Mouse (Mus musculus) forebrain, embryonic 13.5 days (tissue): Measurements from ENCODE around the gene 4930402H24Rik. TPM values are rescaled to one million over a fixed set of nuclear protein-coding genes. Genes with fewer than 3 reads are reported as not detected.

ENCODE experiments used
- ATAC-seq: fragments of 200-750 bp; cut with Nextera tagmentation; 2 replicates; pipeline ENCODE4 v1.8.0; 2017
- H3K27ac ChIP-seq: fragments of 300-500 bp; sonication (generic); 2 replicates; pipeline ENCODE4 v1.5.1; 2015; ENCODE audit warnings: inconsistent platforms, mild to moderate bottlenecking, moderate library complexity
- H3K27me3 ChIP-seq: fragments of 300-500 bp; sonication (generic); 2 replicates; pipeline ENCODE4 v1.6.1; 2015; ENCODE audit warnings: mild to moderate bottlenecking, inconsistent platforms
- H3K36me3 ChIP-seq: fragments of 300-500 bp; sonication (generic); 2 replicates; pipeline ENCODE4 v1.6.1; 2015; ENCODE audit warnings: mild to moderate bottlenecking, inconsistent platforms; ENCODE audit not compliant: poor library complexity, severe bottlenecking
- H3K4me1 ChIP-seq: fragments of 300-500 bp; sonication (generic); 2 replicates; pipeline ENCODE4 v1.6.1; 2015; ENCODE audit warnings: inconsistent platforms
- H3K4me2 ChIP-seq: fragments of 300-500 bp; sonication (generic); 2 replicates; pipeline ENCODE4 v1.6.1; 2015; ENCODE audit warnings: inconsistent platforms, mild to moderate bottlenecking, moderate library complexity
- H3K4me3 ChIP-seq: fragments of 300-500 bp; sonication (generic); 2 replicates; pipeline ENCODE4 v1.5.1; 2015; ENCODE audit warnings: mild to moderate bottlenecking, inconsistent platforms
- H3K9ac ChIP-seq: fragments of 300-500 bp; sonication (generic); 2 replicates; pipeline ENCODE4 v1.6.1; 2015; ENCODE audit warnings: mild to moderate bottlenecking, inconsistent platforms
- H3K9me3 ChIP-seq: fragments of 300-500 bp; sonication (generic); replicated peaks from 2 replicates; pipeline ENCODE4 v1.6.1; 2016; ENCODE audit warnings: inconsistent platforms
- WGBS: fragments of 180-500 bp; shearing (Covaris S2); methylation state at CpG from one replicate; pipeline ENCODE4 v1.1.7; 2015; 5-methylcytosine and 5-hydroxymethylcytosine counted together
- polyA plus RNA-seq: library from polyadenylated mRNA; unstranded; fragments of >200 nt; fragmentation: Nextera tagmentation; extraction: Ambion mirVana; gene quantifications from 2 replicates; pipeline ENCODE4 v1.2.1, GENCODE M21; 2015

The 4930402H24Rik gene
- polyA plus RNA-seq, 1 experiment from 2014 or later, result 78.5 TPM

DNA sequence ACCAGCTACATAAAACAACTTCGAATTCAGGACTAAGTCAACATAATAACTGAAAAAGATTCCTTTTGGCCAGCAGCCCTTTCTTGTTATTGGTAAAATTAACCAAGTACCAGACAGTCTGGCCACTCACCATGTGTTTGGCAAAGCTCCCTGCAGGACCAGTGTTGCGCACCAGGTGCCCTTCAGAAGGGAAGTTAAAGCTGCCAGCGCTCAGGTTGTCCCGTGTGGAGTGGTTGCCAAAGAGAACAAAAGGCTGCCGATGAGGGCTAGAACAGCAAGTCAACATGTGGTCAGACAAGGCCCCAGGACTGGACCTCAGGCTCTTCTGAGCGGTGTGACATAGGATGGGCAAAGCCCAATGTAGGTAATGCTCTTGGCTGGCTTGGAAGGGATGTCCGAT, 114.5 kb downstream of the 4930402H24Rik start:
- H3K27ac ChIP-seq, result no peak overlapping the region

DNA sequence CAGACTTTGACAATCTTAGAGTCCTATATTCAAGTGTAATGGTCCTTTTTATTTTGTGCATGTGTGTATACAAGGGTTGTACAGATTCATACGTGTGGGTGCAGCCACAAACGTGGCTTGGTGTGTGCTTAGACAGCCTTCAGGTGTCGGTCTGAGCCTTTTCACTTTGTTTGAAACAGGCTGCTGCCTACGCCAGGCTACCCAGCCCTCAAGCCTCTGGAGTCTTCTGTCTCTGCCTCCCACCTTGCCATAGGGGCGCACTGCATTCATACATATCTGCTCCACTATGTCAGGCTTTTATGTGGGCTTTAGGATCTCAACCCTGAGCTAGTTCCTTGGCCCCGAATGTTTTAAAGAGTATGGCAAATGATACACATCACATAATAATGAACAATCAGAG, 116.6 kb downstream of the 4930402H24Rik start:
- Histone ChIP-seq H3K9me3 (no peaks in the 10 kb centered on the region), H3K27me3 (no peaks in the 10 kb centered on the region), H3K9ac (no peak overlapping the region), H3K4me3 (no peak overlapping the region), H3K27ac (no peak overlapping the region), H3K4me2 (no peak overlapping the region), H3K36me3 (peaks cover 67% of the 10 kb centered on the region), H3K4me1 (no peaks in the 10 kb centered on the region)
- ATAC-seq, result no peak
- 92% methylated on average over 6 of the region's 6 CpGs for WGBS

More for the DNA sequence above, 114.5 kb downstream of the 4930402H24Rik start:
- Histone ChIP-seq H3K4me1 (no peaks in the 10 kb centered on the region), H3K27me3 (no peaks in the 10 kb centered on the region), H3K4me2 (no peak overlapping the region), H3K9ac (no peak overlapping the region), H3K9me3 (no peaks in the 10 kb centered on the region), H3K36me3 (peaks cover 64% of the 10 kb centered on the region), H3K4me3 (no peak overlapping the region)
- ATAC-seq, result no peak
- WGBS, result 96% methylated on average over 7 of the region's 7 CpGs

DNA sequence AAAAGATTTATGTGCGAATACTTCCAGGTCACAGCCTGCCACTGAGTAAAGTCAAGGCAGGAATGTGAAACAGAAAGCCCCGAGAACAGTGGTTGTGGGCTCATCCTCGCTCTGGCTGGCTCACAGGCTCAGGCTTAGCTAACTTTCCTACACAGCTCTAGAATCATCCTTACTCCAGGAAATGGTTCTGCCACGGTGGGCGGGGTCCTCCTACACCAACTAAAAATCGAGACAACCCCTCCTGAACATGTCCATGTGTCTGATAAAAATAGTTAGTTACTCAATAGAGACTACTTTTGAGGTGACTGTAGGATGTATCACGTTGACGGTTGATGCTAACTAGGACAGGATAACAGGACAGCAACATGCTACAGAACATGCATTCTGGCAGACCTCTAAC, 117.2 kb downstream of the 4930402H24Rik start:
- 91% methylated on average over 8 of the region's 8 CpGs for WGBS
- Histone ChIP-seq H3K36me3 (peaks cover 73% of the 10 kb centered on the region), H3K4me1 (no peaks in the 10 kb centered on the region), H3K4me2 (no peak overlapping the region), H3K27me3 (no peaks in the 10 kb centered on the region), H3K4me3 (no peak overlapping the region), H3K27ac (no peak overlapping the region), H3K9me3 (no peaks in the 10 kb centered on the region), H3K9ac (no peak overlapping the region)
- ATAC-seq, result no peak

DNA sequence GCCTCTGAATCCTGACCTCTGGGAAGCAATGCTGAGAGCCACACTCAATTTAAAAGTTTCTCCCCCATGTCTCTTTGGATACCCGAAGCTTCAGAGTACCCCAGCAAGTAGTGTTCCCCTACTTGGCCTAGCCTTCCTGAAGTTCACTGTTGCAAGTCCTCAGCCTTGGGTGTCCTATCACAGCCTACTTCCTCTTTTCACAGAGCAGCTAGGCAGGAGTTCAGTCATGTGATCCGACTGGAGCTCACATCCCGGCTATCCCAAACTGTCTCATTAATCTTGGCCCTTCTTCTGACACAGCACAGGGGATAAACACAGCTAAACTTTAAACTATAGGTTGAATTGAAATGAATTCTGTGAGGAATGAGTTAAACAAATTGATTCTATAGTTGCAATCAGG, 121.3 kb downstream of the 4930402H24Rik start:
- H3K27me3 ChIP-seq, result no peaks in the 10 kb centered on the region
- no peak overlapping the region for H3K4me3 ChIP-seq
- no peak overlapping the region for H3K9ac ChIP-seq
- no peak overlapping the region for H3K27ac ChIP-seq
- no peaks in the 10 kb centered on the region for H3K9me3 ChIP-seq
- ATAC-seq, result no peak
- peaks cover 82% of the 10 kb centered on the region for H3K36me3 ChIP-seq
- 89% methylated on average over 3 of the region's 3 CpGs for WGBS
- H3K4me2 ChIP-seq, result no peak overlapping the region
- no peaks in the 10 kb centered on the region for H3K4me1 ChIP-seq

DNA sequence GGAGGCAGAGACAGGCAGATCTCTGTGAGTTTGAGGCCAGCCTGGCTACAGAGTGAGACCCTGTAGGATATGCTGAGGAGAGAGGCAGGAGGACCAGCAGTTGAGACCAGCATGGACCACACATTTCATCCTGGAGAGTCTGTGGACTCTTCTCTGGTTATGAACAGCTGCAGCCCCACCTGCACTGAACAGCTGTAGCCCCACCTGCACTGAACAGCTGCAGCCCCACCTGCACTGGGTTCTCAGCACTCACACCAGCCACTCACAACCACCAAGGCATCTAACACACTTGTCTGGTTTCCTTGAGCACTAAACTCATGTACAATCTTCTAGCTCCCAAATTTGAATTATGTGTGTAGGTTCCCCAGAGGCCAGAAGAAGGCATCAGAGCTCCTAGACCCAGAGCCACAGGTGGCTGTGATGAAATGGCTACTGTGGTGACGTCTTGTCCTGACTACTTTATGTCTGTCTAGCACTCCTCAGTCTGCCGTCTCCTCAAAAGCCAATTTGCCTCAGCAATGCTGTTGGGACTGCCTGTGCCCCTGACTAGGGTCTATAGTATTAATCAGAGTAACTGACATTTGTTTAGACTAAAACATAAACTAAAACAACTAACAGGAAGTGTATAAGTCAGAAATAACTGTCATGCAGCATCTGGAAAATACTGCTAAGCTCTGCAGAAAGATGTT, 125.4 kb downstream of the 4930402H24Rik start:
- H3K36me3 ChIP-seq, result peaks cover 91% of the 10 kb centered on the region
- no peak overlapping the region for H3K9ac ChIP-seq
- H3K9me3 ChIP-seq, result no peaks in the 10 kb centered on the region
- H3K27ac ChIP-seq, result no peak overlapping the region
- no peak for ATAC-seq
- H3K4me1 ChIP-seq, result no peaks in the 10 kb centered on the region
- no peaks in the 10 kb centered on the region for H3K27me3 ChIP-seq
- 68% methylated on average over 2 of the region's 2 CpGs for WGBS
- H3K4me3 ChIP-seq, result no peak overlapping the region
- no peak overlapping the region for H3K4me2 ChIP-seq

DNA sequence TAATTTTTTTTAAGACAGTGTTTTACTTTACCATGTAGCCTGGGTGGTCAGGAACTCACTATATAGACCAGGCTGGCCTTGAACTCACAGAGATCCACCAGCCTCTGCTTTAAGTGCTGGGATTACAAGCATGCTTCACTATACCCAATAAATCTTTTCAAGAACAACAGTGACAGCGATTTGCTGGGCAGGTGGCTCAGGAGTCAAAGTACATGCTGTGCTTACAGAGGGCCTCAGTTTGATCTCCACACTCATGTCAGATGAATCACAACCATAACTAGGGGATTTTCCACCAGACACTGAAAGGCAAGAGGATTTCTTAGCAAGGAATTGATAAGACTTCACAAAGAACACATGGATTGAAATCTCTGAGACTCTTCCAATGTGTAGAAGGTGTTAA, 126.3 kb downstream of the 4930402H24Rik start:
- no peaks in the 10 kb centered on the region for H3K9me3 ChIP-seq
- H3K27ac ChIP-seq, result no peak overlapping the region
- peaks cover 93% of the 10 kb centered on the region for H3K36me3 ChIP-seq
- 63% methylated on average over 1 of the region's 1 CpGs for WGBS
- no peak for ATAC-seq
- no peak overlapping the region for H3K9ac ChIP-seq
- H3K4me2 ChIP-seq, result no peak overlapping the region
- H3K4me1 ChIP-seq, result no peaks in the 10 kb centered on the region
- H3K4me3 ChIP-seq, result no peak overlapping the region
- H3K27me3 ChIP-seq, result no peaks in the 10 kb centered on the region

DNA sequence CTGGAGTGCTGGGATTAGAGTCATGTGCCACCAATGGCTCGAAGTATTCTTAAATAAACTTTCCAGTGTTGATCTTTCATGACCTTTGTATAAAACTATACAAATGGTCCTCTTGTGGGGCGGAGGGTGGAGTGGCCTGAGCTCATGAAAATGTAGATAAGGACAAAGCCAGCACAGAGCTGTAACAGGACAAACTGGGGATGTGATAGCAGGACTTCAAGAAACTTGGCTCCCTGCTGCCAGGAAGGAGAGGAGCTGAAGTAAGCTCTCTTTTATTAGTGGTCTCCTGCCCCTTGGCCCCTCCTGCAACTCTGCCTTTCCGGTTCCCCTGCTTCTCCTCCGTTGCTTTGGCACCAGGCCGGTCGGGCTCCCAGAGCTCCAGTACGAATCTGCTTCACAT, 129.6 kb downstream of the 4930402H24Rik start:
- 90% methylated on average over 7 of the region's 7 CpGs for whole genome bisulfite sequencing
- H3K36me3 ChIP-seq, result peaks cover 93% of the 10 kb centered on the region
- no peak overlapping the region for H3K9ac ChIP-seq
- H3K9me3 ChIP-seq, result no peaks in the 10 kb centered on the region
- H3K4me1 ChIP-seq, result no peaks in the 10 kb centered on the region
- no peak overlapping the region for H3K27ac ChIP-seq
- no peak overlapping the region for H3K4me2 ChIP-seq
- ATAC-seq, result no peak
- no peaks in the 10 kb centered on the region for H3K27me3 ChIP-seq
- H3K4me3 ChIP-seq, result no peak overlapping the region

DNA sequence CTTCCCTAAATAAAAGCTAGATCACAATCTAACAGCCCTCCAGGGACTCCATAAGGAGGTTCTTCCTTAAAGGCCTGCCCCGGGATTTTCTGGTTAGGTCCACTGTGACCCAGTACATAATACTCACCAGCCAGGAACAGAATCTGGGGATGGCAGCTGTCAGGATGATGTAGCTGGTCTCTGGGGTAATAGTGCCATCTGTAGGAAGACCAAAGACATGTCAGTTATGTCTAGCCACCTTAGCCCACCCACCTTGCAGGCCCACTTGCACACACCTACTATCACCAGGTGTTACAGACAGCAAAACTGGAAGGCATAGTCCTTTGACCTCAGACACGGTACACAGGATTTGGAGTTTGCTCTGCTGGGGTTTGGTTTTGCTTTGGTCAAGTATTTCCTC, 138.7 kb downstream of the 4930402H24Rik start:
- 76% methylated on average over 2 of the region's 2 CpGs for WGBS
- no peak overlapping the region for H3K9ac ChIP-seq
- H3K9me3 ChIP-seq, result no peaks in the 10 kb centered on the region
- no peak overlapping the region for H3K27ac ChIP-seq
- H3K4me2 ChIP-seq, result no peak overlapping the region
- H3K36me3 ChIP-seq, result peaks cover 91% of the 10 kb centered on the region
- no peak overlapping the region for H3K4me3 ChIP-seq
- no peak for ATAC-seq
- no peaks in the 10 kb centered on the region for H3K27me3 ChIP-seq
- no peaks in the 10 kb centered on the region for H3K4me1 ChIP-seq

DNA sequence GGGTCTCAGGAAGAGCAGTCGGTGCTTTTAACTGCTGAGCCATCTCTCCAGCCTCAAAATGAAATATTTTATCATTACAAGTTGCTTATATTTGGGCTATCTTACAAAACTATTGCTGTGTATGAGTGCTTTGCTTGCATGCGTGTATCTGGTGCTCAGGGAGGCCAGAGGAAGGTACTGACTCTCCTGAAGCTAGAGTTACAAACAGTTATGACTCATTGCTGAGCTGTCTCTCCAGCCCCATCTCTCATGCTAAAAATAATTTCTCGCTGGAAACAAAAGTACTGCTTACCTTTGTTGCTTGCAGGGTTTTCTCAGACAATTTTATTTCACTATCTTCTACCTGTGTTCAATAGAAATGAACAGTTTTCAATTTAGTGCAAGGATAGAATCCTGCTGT, 140.8 kb downstream of the 4930402H24Rik start:
- Histone ChIP-seq H3K4me2 (no peak overlapping the region), H3K27me3 (no peaks in the 10 kb centered on the region), H3K4me3 (no peak overlapping the region), H3K36me3 (peaks cover 88% of the 10 kb centered on the region), H3K9me3 (no peaks in the 10 kb centered on the region), H3K4me1 (no peaks in the 10 kb centered on the region), H3K27ac (no peak overlapping the region), H3K9ac (no peak overlapping the region)
- WGBS, result 93% methylated on average over 3 of the region's 3 CpGs
- no peak for ATAC-seq

DNA sequence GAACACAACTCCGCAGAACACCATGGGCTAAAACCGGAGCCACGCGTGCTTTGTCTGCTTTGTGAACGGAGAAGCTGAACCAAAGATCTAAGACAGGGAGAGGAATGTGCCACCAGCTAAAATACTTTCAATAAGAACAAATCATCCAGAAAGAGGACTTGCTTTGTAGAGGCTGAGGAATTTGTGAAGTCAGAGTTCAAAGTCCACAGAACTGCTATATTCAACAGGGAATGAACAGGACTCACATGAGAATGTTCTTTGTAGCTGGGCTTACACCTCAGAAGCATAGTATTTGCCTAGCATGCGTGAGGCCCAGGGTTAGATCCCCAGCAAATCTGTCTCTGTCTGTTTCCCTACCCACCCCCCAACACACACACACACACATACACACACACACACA, 145.3 kb downstream of the 4930402H24Rik start:
- Histone ChIP-seq H3K4me3 (no peak overlapping the region), H3K9me3 (no peaks in the 10 kb centered on the region), H3K9ac (no peak overlapping the region), H3K27ac (no peak overlapping the region), H3K4me2 (no peak overlapping the region), H3K4me1 (no peaks in the 10 kb centered on the region), H3K36me3 (peaks cover 69% of the 10 kb centered on the region), H3K27me3 (no peaks in the 10 kb centered on the region)
- no peak for ATAC-seq
- 56% methylated on average over 6 of the region's 6 CpGs for WGBS

DNA sequence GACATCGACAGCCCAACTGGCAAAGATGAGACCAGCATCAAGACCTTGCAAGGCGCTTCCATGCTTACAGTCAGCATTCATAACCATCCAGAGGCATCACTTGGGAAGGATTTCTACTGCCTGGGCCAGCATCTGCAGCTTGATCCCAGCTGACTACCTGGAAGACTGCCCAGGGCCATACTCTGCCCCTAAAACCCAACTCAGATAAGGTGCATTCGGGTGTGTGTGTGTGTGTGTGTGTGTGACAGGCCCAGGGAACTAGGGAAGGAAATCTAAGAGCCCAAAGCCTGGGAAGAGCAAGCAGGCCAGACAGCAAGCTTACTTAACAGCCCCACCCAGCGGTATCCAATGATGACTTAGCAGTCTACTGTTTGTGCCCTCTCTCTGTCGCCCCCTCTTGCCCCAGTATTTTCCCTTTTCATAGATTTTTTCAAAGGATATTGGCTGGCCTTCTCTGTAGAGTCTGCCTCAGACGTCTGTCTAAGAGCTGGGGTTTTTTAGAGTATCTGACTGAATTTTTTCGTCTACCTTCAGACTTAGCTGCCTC, 151.1 kb downstream of the 4930402H24Rik start:
- Histone ChIP-seq H3K27me3 (no peaks in the 10 kb centered on the region), H3K4me3 (no peak overlapping the region), H3K27ac (no peak overlapping the region; the same call in 1 of the 2 replicates), H3K9ac (no peak overlapping the region), H3K4me1 (peaks cover 18% of the 10 kb centered on the region), H3K4me2 (no peak overlapping the region), H3K36me3 (peaks cover 31% of the 10 kb centered on the region), H3K9me3 (no peaks in the 10 kb centered on the region)
- WGBS, result 62% methylated on average over 7 of the region's 7 CpGs
- ATAC-seq, result no peak

DNA sequence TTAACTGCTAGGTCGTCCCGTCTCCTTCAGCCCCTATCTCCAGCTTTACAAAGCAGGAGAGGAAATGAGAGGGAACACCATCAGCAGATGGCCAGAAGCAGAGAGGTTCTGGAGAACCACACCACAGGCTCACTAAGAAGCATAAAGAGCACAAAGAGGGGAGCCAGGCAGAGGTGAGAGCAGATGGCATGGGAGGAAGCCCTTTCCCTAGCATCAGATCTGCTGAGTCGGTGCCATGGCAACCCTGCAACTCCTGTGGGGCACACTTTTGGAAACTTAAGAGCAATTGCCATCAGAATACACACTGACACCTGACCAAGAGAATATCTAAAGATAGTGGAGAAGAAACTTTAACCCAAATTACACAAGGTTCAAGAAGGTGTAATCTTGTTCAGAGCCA, 151.6 kb downstream of the 4930402H24Rik start:
- ATAC-seq, result no peak
- Histone ChIP-seq H3K27ac (no peak overlapping the region), H3K4me2 (no peak overlapping the region), H3K4me3 (no peak overlapping the region), H3K27me3 (no peaks in the 10 kb centered on the region), H3K9me3 (no peaks in the 10 kb centered on the region), H3K9ac (no peak overlapping the region), H3K4me1 (peaks cover 22% of the 10 kb centered on the region), H3K36me3 (peaks cover 31% of the 10 kb centered on the region)
- 84% methylated on average over 3 of the region's 3 CpGs for WGBS

DNA sequence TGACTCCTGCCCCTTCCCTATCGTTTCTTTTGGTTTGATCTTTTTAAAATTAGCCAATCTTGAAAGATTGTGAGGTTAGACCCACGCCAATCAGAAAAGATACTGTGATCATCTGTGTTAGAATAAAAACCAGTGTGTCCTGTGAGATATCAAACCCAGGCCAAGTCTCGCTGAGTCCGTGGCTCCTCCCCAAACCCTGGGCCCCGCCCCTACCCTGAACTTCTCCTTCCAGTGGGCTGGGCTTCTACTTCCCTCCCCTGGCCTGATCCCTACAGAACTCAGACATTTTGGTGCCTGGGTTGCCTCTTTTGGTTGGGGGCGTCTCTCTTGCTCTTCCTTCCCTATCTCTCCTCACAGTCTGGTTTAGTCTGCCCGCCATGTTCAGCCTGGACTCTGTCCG, 155.8 kb downstream of the 4930402H24Rik start:
- Histone ChIP-seq H3K4me1 (peaks cover 25% of the 10 kb centered on the region), H3K9ac (no peak overlapping the region), H3K4me2 (no peak overlapping the region), H3K27me3 (no peaks in the 10 kb centered on the region), H3K27ac (no peak overlapping the region), H3K9me3 (0 out of 2 replicates have a peak, but pooled peaks cover 2% of the 10 kb centered on the region), H3K36me3 (peaks cover 50% of the 10 kb centered on the region), H3K4me3 (no peak overlapping the region)
- ATAC-seq, result no peak
- 52% methylated on average over 8 of the region's 8 CpGs for WGBS
